Comparison of ENCODE assay signal across 8 mouse cellular contexts in genomic region chr16:90221441-90222070, GRCm38 (mm10). TPM values are rescaled to one million over a fixed set of nuclear protein-coding genes. Genes with fewer than 3 reads are reported as not detected.
DNase-seq lines count a peak whose midpoint lies in the region; ATAC-seq and TF ChIP-seq lines count a peak whose summit lies in the region.

No protein-coding gene starts in this region.

- WGBS in heart, embryonic 14.5 days = 2% methylated on average over 20 of the region's 20 CpGs
- 22% methylated on average over 20 of the region's 20 CpGs for WGBS in forebrain, embryonic 10.5 days
- 14% methylated on average over 20 of the region's 20 CpGs for WGBS in limb, embryonic 10.5 days
- 6% methylated on average over 20 of the region's 20 CpGs for WGBS in neural tube, embryonic 12.5 days

- no peak for TF ChIP-seq POLR2A in ES-Bruce4 (IDR thresholded peaks at IDR 0.05; ENCODE audit: insufficient read depth, low read length)

- peak overlapping the region; percentile 78 for H3K4me2 ChIP-seq in heart, embryonic 14.5 days (ENCODE audit: low read length)
- H3K4me2 ChIP-seq in neural tube, embryonic 12.5 days (replicated peaks) = peak overlapping the region; percentile 75

- H3K4me3 ChIP-seq in heart, embryonic 14.5 days (ENCODE audit: control insufficient read depth in 1 of 2, insufficient read depth in 1 of 2, low read depth in 1 of 2, low read length in 2 of 2) = peak overlapping the region; percentile 64 to 95
- peak overlapping the region; percentile 94 for H3K4me3 ChIP-seq in ES-Bruce4 (ENCODE audit: low read depth, low read length)
- peak overlapping the region; percentile 97 for H3K4me3 ChIP-seq in forebrain, embryonic 10.5 days
- peak overlapping the region; percentile 98 for H3K4me3 ChIP-seq in limb, embryonic 10.5 days
- H3K4me3 ChIP-seq in neural tube, embryonic 12.5 days = peak overlapping the region; percentile 73

- peak overlapping the region; percentile 97 for H3K9ac ChIP-seq in heart, embryonic 14.5 days (ENCODE audit: low read length)
- peak overlapping the region; percentile 84 for H3K9ac ChIP-seq in ES-Bruce4 (ENCODE audit: low read depth, poor library complexity, severe bottlenecking)
- peak overlapping the region; percentile 89 for H3K9ac ChIP-seq in neural tube, embryonic 12.5 days

- H3K9me3 ChIP-seq in heart, embryonic 14.5 days (ENCODE audit: control insufficient read depth, low read length) = no peaks in the 10 kb centered on the region
- H3K9me3 ChIP-seq in ES-Bruce4 (replicated peaks; ENCODE audit: control insufficient read depth, insufficient read depth, low read length, poor library complexity, severe bottlenecking) = no peaks in the 10 kb centered on the region
- no peaks in the 10 kb centered on the region for H3K9me3 ChIP-seq in forebrain, embryonic 10.5 days
- H3K9me3 ChIP-seq in limb, embryonic 10.5 days (replicated peaks) = no peaks in the 10 kb centered on the region
- H3K9me3 ChIP-seq in neural tube, embryonic 12.5 days = no peaks in the 10 kb centered on the region

- peaks cover 37% of the 10 kb centered on the region for H3K36me3 ChIP-seq in heart, embryonic 14.5 days (ENCODE audit: control insufficient read depth, insufficient read depth, low read length)
- H3K36me3 ChIP-seq in ES-Bruce4 (ENCODE audit: control insufficient read depth, insufficient read depth, low read length, poor library complexity, severe bottlenecking) = peaks cover 36% of the 10 kb centered on the region
- H3K36me3 ChIP-seq in forebrain, embryonic 10.5 days (replicated peaks) = peaks cover 43% of the 10 kb centered on the region
- H3K36me3 ChIP-seq in limb, embryonic 10.5 days = peaks cover 40% of the 10 kb centered on the region
- peaks cover 25% of the 10 kb centered on the region for H3K36me3 ChIP-seq in neural tube, embryonic 12.5 days

- no peak for DNase-seq in heart, postnatal 25 days (ENCODE audit: low spot score)
- no peak for DNase-seq in forebrain, embryonic 10.5 days (ENCODE audit: extremely low spot score, low spot score)
- no peak for DNase-seq in limb, embryonic 10.5 days (ENCODE audit: low spot score)
- no peak for DNase-seq in gastrocnemius, postnatal 10 days

- peaks cover 3 to 17% of the 10 kb centered on the region in 2 experiments for H3K4me1 ChIP-seq in heart, embryonic 14.5 days (ENCODE audit: control insufficient read depth in 2 of 2, insufficient read depth in 2 of 2, low read length in 2 of 2)
- peaks cover 6% of the 10 kb centered on the region for H3K4me1 ChIP-seq in ES-Bruce4 (ENCODE audit: control insufficient read depth, insufficient read depth, low read length)
- peaks cover 43% of the 10 kb centered on the region for H3K4me1 ChIP-seq in forebrain, embryonic 10.5 days
- peaks cover 24% of the 10 kb centered on the region for H3K4me1 ChIP-seq in limb, embryonic 10.5 days
- H3K4me1 ChIP-seq in neural tube, embryonic 12.5 days = peaks cover 14% of the 10 kb centered on the region

- no peak for ATAC-seq in heart, embryonic 14.5 days (ENCODE audit: insufficient number of reproducible peaks, insufficient read depth, low FRiP score, low read depth)
- ATAC-seq in neural tube, embryonic 12.5 days (ENCODE audit: low FRiP score, low read depth) = no peak
- ATAC-seq in cerebellum, adult (ENCODE audit: insufficient number of reproducible peaks, low FRiP score, low TSS enrichment) = no peak

- TF ChIP-seq CTCF in ES-Bruce4 (IDR thresholded peaks at IDR 0.05; ENCODE audit: low read depth, low read length) = no peak

- H3K27me3 ChIP-seq in heart, embryonic 14.5 days (ENCODE audit: control insufficient read depth, insufficient read depth, low read length) = no peaks in the 10 kb centered on the region
- no peaks in the 10 kb centered on the region for H3K27me3 ChIP-seq in ES-Bruce4 (ENCODE audit: control insufficient read depth, insufficient read depth, low read length, poor library complexity, severe bottlenecking)
- H3K27me3 ChIP-seq in forebrain, embryonic 10.5 days (ENCODE audit: poor library complexity, severe bottlenecking) = no peaks in the 10 kb centered on the region
- H3K27me3 ChIP-seq in limb, embryonic 10.5 days (ENCODE audit: low read depth, poor library complexity, severe bottlenecking) = no peaks in the 10 kb centered on the region
- no peaks in the 10 kb centered on the region for H3K27me3 ChIP-seq in neural tube, embryonic 12.5 days (replicated peaks)

- TF ChIP-seq EP300 in ES-Bruce4 (IDR thresholded peaks at IDR 0.05; ENCODE audit: insufficient read depth, low read depth, low read length) = no peak

- intact Hi-C loops in heart, postnatal 25 days (cut with DNase I) = loop anchor here (1.0 kb wide), 1 partner anchor 62 kb away; no protein-coding TSS in a partner anchor

- peak overlapping the region; percentile 82 to 96 for H3K27ac ChIP-seq in heart, embryonic 14.5 days (replicated peaks in 1 of 2; ENCODE audit: control insufficient read depth in 1 of 2, insufficient read depth in 1 of 2, low read depth in 2 of 2, low read length in 2 of 2)
- H3K27ac ChIP-seq in ES-Bruce4 (ENCODE audit: insufficient read depth, low read length) = peak overlapping the region; percentile 35
- H3K27ac ChIP-seq in forebrain, embryonic 10.5 days = peak overlapping the region; percentile 97
- peak overlapping the region; percentile 96 for H3K27ac ChIP-seq in limb, embryonic 10.5 days
- peak overlapping the region; percentile 69; the same call in 1 of the 2 replicates for H3K27ac ChIP-seq in neural tube, embryonic 12.5 days

RNA-seq across cellular contexts. Expression of gene Sod1, which starts 1.0 kb away (rescaled TPM):
- polyA plus RNA-seq in heart, embryonic 14.5 days (2014; fragmentation: Nextera tagmentation; extraction: Ambion mirVana) = 1,040 and 1,157 TPM in 2 replicates
- total RNA-seq in heart, postnatal 25 days (2021) = 100 to 1,000 TPM; 445 to 458 TPM
- polyA plus RNA-seq in ES-Bruce4 (2011; ENCODE audit: insufficient read depth, insufficient read length, low read depth, missing spikeins) = 797 and 822 TPM in 2 replicates
- 1,253 and 1,286 TPM in 2 replicates for polyA plus RNA-seq in forebrain, embryonic 10.5 days (2016; fragmentation: Nextera tagmentation; extraction: Ambion mirVana)
- polyA plus RNA-seq in limb, embryonic 10.5 days (2016; fragmentation: Nextera tagmentation; extraction: Ambion mirVana) = 1,367 and 1,406 TPM in 2 replicates
- 755 and 767 TPM in 2 replicates for polyA plus RNA-seq in neural tube, embryonic 12.5 days (2016; fragmentation: Nextera tagmentation; extraction: Ambion mirVana)
- total RNA-seq in gastrocnemius, postnatal 10 days (2021) = 100 to 1,000 TPM; 299 to 300 TPM

Comparison
In these comparisons a context has a peak if more than half of its experiments do, and no peak if none do; other contexts are left out.
1. H3K27ac ChIP-seq: peak in every context shown above with its lines; median percentile 97 in forebrain, embryonic 10.5 days; 96 in limb, embryonic 10.5 days; 89 in heart, embryonic 14.5 days; 69 in neural tube, embryonic 12.5 days; 35 in ES-Bruce4.